Mouse (Mus musculus) thymus, postnatal 4 days (tissue): ENCODE data around the gene Smco1.

ENCODE experiments used
- DNase-seq: peaks from one replicate; pipeline ENCODE4 v3.0.0; 2021

Gene Smco1

DNA sequence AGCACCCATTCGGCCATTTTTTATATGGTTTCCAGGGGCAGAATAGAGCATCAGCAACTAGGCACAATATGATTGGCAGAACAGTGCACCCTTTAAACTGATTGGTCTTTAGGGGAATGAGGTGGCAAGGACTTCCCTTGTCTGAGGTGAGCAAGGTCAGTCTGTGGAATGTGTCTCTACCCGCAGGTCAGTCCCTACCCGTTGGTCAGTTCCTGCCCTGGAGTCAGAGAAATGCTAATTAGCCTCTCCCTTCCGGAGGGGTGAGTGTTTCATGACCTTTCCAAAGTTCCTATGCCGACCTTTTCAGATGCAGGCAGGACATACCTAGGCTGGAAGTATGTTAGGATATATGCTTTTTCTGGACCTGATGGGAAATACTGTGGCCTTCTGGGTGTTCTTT, 41.1 kb downstream of the Smco1 start:
- no peak for DNase-seq

DNA sequence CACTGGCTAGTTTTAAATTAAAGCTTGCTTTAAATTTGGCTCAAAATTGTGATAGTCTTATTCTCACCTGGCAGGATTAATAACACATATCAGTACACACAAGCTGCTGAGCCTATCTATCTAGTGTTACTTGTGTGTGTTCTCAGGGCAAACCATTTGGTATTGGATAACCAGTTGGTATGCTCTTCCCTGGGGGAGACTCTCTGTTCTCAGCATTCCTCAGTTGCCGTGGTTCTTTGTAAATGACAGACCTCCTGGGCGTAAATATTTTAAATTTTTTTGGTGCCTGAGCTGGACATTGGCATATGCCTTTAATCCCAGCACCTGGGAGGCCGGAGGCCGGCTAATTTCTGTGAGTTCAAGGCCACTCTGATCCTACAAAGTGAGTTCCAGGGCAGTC, 41.6 kb downstream of the Smco1 start:
- no peak for DNase-seq

DNA sequence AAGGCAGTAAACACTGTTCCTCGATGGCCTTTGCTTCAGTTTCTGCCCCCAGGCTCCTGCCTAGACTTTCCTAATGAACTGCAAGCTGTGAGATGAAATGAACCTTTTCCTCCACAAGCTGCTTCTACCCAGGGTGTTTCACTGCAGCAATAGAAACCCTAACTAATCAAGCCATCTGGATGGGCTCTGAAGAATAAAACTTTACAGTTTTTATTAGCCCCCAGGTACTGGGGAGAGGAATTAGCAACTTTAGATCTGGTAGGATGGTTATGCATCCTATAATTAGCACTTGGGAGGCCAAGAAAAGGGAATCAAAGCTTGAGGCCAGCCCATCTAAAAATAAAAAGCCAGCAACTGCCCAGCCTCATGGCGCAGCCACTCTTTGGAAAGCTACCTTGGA, 45.3 kb downstream of the Smco1 start:
- no peak for DNase-seq

DNA sequence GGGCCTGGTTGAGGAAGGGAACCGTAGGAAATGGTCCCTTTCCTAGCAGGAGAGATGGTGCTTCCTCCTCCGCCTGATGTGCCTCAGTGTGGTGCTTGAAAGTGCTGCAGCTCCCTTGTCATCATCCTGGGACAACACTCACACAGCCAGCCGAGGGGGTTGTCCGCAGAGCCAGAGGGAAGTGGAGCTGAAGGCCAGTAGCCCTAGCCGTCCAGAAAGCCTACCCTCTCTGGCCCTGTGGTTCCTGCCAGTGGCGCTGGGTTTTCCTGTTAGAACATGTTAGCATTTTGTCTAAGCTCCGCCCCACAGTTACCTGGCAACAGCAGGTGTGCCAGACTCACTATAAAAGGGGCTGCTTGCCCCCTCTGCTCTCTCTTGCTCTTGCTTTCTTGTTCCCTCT, 52.7 kb downstream of the Smco1 start:
- DNase-seq = no peak
